Mouse (Mus musculus) ZHBTc4 (cell line): ENCODE results near the gene Galnt10.

ENCODE experiments used
- DNase-seq: peaks from one replicate; pipeline ENCODE4 v3.0.0-alpha.2; 2011; ENCODE audit warnings: low read depth, low spot score

Gene Galnt10

GRCm38 (mm10) chr11:57688179-57688929, 43.1 kb downstream of the Galnt10 start:
- DNase-seq: peak; percentile 28

- DNase-seq: no peak
Observed at GRCm38 (mm10) chr11:57689811-57690210, 44.6 kb downstream of the Galnt10 start.

DNA sequence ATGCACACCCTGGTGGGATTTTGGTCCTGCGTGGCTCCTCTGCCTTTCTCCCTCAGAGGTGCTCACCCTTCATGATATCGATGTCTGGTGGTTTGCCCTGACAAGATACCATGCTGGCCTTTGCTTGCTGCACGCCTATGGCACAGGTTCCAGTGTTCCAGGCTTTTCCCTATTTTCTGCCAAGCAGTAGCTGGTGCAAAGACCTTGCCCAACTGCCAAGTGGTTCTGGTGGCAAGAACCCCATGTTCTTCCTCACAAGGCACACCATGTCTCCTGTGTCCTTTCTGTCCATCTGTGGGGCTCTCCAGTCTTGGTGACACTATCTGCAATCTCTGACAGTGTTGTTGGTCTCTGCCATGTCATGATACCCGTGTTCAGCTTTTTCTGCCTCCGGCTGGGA, 45.6 kb downstream of the Galnt10 start:
- no peak for DNase-seq

GRCm38 (mm10) chr11:57691939-57692338, 46.7 kb downstream of the Galnt10 start:
- no peak for DNase-seq

DNA sequence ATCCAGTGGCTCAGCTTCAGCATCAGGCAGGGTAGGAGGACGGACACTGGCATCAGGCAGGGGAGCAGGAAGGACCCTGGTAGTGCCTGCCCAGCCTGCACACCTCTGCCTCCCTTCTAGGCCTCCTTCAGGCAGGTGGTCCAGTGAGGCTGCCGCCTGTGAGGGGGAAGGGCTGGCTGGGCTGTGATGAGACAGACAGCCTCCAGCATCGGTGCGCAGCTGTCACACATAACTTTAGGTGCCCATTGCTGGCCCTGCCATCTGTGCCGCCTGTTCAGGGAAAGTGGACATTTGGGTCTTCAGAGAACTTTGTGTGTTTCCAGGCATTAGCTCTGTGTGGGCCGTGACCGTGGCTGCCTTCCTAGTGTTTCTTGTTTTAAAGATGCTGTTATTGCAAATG, 47.5 kb downstream of the Galnt10 start:
- DNase-seq: no peak

DNA sequence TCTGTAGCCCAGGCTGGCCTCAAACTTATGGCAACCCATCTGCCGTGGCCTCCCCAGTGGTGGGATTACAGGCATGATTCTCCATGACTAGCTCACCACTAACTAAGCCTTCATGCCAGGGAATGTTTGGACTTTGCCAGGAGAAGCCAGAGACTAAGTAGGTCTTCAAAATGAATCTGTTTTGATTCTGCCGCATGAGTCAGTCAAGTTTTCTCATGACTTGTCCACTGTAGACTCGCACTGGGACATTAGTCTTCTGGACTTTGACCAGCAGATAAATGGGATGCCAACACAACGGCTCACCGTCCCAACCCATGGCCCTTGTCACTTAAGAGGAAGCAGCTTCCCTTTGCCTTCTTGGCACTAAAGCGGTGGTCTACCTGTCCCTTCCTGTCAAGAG, 49.2 kb downstream of the Galnt10 start:
- DNase-seq: no peak

- no peak for DNase-seq
Observed at GRCm38 (mm10) chr11:57696207-57696676, 51.0 kb downstream of the Galnt10 start.

GRCm38 (mm10) chr11:57696807-57697251, 51.6 kb downstream of the Galnt10 start:
- peak; percentile 17 for DNase-seq

- no peak for DNase-seq
Observed at GRCm38 (mm10) chr11:57700114-57700513, 54.9 kb downstream of the Galnt10 start.

GRCm38 (mm10) chr11:57701193-57701925, 56.1 kb downstream of the Galnt10 start:
- DNase-seq: no peak

DNA sequence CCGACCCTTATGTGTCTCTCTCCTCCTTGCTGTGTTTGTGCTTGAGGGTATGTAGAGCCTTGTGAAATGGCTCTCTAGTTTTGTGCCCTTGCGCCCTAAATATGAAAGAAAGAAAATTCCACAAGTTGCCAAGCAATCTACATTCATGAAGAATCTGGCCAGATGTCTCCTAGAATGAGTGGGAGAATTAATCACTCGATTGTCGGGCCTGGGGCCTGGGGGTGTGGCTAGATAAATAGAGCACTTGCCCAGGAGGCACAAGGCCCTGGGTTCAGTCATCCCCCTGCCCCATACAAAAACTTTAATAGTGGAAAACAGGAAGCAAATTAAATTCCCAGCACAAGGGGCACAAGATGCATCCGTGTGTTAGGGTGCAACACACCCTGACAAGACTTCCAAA, 56.7 kb downstream of the Galnt10 start:
- no peak for DNase-seq

DNA sequence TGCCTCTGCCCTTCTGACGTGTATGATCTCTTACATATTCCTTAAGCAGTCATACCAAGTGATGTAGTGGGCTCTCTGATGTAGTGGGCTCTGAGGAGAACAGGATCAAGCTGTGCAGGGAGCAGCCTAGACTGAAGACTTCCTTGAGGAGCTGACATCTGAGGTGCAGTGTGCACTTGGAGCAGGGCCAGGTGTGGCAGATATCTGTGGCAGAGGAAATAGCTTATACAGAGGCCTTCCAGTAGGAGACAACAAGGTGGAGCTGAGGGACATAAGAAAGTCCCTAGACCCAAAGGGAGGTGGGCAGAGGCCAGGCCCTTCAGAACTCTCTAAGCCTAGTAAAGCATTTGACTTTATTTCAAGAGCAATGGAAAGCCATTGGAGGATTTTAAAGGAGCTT, 61.4 kb downstream of the Galnt10 start:
- no peak for DNase-seq

DNA sequence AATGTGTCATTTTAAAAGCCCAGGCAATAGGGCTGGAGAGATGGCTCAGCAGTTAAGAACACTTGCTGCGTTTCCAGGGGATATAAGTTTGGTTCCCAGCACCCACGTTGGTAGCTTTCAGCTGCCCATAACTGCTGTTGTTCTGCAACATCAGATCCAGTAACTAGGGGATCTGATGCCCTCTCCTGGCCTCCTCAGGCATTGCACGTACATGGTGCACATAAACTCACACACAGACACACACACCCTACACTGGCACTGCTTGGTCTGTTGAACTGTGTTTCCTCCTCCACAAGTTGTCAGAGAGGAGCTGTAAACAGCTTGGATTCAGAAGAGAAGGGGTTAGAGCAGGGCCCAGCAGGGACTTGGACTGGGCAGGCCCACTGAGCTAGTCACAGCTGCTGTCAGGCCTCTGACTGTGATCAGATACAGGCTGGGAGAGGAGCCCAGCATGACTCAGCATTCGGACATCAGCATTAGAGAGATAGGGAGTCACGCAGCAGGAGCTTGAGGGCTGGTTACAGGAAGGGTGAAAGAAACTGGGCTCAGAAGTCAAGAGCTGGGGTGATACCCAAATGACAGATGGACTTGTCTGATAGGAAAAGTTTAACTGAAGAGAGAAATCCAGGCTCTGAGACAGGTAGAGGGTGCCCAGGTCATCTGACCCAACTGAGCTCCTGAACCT, 62.0 kb downstream of the Galnt10 start:
- peak; percentile 35 for DNase-seq

DNA sequence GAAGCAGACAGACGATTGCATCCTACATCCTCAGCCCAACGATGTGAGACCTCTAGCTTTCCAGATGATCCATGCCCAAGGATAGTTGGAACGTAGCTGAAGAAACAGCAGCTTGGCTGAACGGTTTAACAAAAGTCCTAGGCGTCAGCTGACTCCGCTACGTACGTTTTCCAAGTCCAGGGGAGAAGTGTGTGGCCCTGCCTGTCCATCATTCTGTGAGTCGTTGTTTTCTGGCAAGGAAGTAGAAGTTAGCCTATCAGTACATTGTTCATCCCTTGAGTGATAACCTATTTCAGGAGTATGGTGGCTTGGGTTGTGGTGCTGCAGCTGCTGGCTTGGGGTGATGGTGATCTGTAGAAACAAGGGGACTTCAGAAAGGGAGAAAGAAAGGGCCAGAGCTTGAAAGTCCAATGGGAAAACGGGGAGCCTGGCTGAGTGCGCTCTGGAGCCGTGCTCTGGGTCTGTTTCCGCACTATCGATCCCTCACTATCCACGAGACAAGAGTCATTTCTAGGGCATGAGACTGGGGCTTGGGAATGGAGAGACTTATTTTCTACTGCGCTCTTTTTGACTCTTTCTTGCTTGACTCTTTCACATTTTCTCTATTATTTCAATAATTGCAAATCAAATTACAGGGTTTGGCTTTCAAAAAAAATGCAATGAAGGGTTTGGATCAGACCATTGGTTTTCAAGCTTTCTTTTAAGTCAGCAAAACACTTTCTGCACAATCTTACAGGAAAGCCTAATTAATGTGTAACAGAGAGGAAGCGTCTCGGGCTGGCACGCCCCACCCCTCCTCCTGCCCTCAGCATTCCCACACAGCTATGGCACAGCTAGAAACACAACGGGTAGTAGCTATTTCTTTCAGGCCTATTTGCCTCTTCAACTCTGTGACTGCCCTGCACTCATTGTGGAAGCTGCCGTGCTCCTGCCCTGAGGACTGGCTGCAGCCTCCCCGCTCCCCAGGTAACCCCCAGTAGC, 63.2 kb downstream of the Galnt10 start:
- no peak for DNase-seq

- DNase-seq: no peak
Observed at GRCm38 (mm10) chr11:57713960-57714359, 68.7 kb downstream of the Galnt10 start.

DNA sequence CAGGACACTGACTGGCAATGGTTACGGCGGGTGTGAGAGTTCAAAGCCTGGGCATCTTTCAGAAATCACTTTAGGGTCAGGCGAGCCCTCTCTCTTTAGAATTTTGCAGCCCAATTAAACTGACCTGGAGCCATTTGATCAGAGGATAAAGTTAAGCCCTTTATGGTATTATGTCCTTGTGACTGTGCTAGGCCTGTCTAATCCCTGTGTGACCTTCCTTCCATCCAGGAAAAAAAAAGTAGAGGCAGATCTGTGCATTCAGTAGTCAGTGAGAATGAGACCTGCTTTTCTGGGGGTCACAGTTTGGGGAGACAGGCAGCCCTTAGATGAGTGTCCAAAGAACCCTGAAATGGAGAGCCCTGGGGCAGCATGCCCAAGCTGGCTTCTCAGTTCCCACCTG, 71.5 kb downstream of the Galnt10 start:
- DNase-seq: no peak

- no peak for DNase-seq
Observed at GRCm38 (mm10) chr11:57717432-57717831, 72.2 kb downstream of the Galnt10 start.

DNA sequence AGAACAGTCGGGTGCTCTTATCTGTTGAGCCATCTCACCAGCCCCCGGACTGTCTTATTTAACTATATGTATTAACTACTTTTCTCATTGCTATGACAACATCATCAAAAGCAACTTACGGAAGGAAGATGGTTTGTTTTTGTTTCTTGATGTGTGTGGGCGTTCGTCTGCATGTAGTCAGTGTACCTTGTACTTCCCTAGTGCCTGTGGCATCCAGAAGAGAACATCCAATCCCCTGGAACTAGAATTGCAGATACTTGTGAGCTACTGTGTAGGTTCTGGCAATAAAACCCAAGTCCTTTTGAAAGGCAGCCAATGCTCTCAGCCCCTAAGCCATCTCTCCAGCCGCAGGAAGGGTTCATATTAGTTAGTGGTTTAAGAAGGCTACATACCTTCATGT, 72.8 kb downstream of the Galnt10 start:
- no peak for DNase-seq

GRCm38 (mm10) chr11:57719631-57720030, 74.4 kb downstream of the Galnt10 start:
- peak; percentile 90 for DNase-seq

DNA sequence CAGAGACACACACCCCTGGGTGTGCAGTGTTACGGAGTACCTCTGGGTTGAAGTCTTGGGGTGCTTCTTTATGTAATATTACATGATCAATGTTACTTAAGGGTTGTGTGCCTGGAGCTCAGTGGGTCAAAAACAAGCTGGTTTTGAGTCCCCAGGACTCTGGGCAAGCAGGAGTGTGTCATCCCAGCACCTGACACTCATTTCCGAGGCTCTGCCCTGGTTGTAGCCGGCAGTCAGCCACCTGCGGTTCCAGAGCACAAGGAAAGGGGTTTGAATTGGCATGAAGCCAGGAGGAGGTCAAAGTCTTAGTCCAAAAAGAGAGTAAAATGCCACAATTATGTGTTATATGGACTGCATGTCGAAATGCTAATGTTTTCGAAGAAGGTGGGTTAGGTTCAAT, 74.8 kb downstream of the Galnt10 start:
- peak; percentile 35 for DNase-seq

DNA sequence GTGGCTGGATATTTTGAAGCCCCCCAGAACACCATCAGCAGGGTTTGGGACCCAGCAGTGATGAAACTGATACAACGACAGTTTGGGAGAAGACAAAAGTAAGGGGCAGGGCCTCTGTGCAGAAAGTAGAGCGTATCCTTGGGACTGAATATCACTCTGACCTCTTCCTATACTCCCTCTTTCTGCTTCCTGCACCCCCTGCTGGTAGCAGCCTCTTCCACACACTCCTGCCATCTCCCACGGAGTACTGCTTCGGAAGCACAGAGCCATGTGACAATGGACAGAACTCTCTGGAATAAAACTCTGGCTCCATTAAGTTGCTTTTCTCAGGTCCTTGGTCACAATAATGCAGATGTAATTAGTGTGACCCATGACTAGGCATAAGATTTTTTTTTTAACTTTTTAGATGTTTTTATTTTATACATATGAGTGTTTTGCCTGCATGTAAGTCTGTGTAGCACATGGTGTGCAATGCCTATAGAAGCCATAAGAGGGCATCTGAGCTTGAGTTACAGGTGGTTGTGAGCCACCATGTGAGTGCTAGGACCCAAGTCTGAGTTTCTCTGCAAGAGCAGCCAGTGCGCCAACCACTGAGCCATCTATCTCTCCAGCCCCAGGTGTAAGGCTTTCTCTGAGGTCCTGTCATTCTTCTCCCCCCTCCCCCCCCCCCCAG, 79.7 kb downstream of the Galnt10 start:
- peak; percentile 62 for DNase-seq
